ENCODE assay signal across 13 mouse cellular contexts in the genomic region with DNA sequence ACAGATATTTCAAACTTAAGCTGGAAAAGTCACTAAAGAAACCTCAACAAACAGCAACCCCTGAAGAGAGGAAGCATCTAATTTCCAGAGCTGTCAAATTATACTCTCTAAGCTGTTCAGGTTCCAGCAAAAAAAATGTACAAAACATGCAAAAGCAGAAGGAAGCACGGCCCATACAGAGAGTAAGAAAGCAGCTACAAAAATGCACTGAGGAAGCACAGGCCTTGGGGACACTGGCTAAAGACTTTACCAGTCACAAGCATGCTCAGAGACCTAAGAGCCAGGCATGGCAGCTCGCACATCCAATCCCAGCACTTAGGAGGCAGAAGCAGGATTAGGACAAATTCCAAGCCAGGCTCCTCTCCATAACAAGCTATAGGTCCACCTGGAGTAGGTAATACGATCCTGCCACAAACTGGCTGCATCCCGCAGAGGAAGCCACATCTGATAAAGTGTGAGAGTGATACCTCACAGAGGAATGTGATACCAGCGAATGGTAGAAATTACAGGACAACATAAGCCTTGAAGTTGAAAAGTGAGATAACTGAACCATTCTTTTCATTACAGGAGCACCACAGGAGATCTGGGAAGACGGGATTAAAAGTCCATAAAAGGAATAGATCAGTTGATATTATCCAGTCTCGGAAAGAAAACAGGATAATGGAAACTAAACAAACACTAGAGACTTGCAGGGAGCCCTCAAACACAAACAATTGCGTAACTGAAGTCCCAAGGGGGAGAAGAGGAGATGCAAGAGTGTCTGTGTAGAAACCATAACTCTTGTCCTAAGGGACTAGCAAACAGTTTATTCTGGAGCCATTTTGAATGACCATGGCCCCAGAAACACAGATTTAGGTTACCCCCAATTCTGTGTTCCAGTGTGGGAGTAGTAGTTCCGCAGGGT. TPM values are rescaled to one million over a fixed set of nuclear protein-coding genes. Genes with fewer than 3 reads are reported as not detected.
A peak's percentile ranks its signal among the peaks of the same experiment; 100 is the strongest.
DNase-seq lines count a peak whose midpoint lies in the region; ATAC-seq and TF ChIP-seq lines count a peak whose summit lies in the region.
"Had no signal": no experiment of that assay in that cellular context is flagged by ENCODE, and none has a peak within 500 bp of the region (broad histone marks: within the 10 kb centered on the region; RNA-seq: fewer than 3 reads in every experiment).

No protein-coding gene starts in this region.

- TF ChIP-seq CTCF in C2C12 (IDR thresholded peaks at IDR 0.05; ENCODE audit: control insufficient read depth, insufficient read depth, insufficient read length): no peak

- H3K27me3 ChIP-seq in heart, embryonic 12.5 days (replicated peaks): no peaks in the 10 kb centered on the region
- no peaks in the 10 kb centered on the region for H3K27me3 ChIP-seq in C2C12 (ENCODE audit: control insufficient read depth, insufficient read depth, insufficient read length)
- no peaks in the 10 kb centered on the region for H3K27me3 ChIP-seq in embryonic facial prominence, embryonic 11.5 days (ENCODE audit: control insufficient read depth, insufficient read depth, low read length)
- H3K27me3 ChIP-seq: midbrain, embryonic 15.5 days; neural tube, embryonic 15.5 days had no signal

- H3K9me3 ChIP-seq in heart, embryonic 12.5 days (replicated peaks): no peaks in the 10 kb centered on the region
- H3K9me3 ChIP-seq in embryonic facial prominence, embryonic 11.5 days (replicated peaks; ENCODE audit: control insufficient read depth, low read length): no peaks in the 10 kb centered on the region
- H3K9me3 ChIP-seq: midbrain, embryonic 15.5 days; neural tube, embryonic 15.5 days had no signal

- 42% methylated on average over 9 of the region's 9 CpGs for WGBS in heart, embryonic 12.5 days
- WGBS in embryonic facial prominence, embryonic 11.5 days: 50% methylated on average over 9 of the region's 9 CpGs

- H3K27ac ChIP-seq in heart, embryonic 12.5 days (ENCODE audit: poor library complexity, severe bottlenecking): peak overlapping the region; percentile 13; the same call in 1 of the 2 replicates
- H3K27ac ChIP-seq in embryonic facial prominence, embryonic 11.5 days (replicated peaks; ENCODE audit: low read depth, low read length): 0 out of 2 replicates have a peak overlapping the region, but pooled peaks have one; percentile 13
- H3K27ac ChIP-seq: liver, embryonic 14.5 days; midbrain, embryonic 15.5 days; neural tube, embryonic 15.5 days had no signal

- peaks cover 78% of the 10 kb centered on the region for H3K4me1 ChIP-seq in heart, embryonic 12.5 days (replicated peaks)
- H3K4me1 ChIP-seq in embryonic facial prominence, embryonic 11.5 days (ENCODE audit: control insufficient read depth, insufficient read depth, low read length): no peaks in the 10 kb centered on the region; the same call in none of the 2 replicates
- H3K4me1 ChIP-seq: midbrain, embryonic 15.5 days had no signal

- intact Hi-C loops in left cerebral cortex, postnatal 14 days (cut with DNase I): no loop called here

- no peak overlapping the region for H3K4me2 ChIP-seq in heart, embryonic 12.5 days
- no peak overlapping the region for H3K4me2 ChIP-seq in embryonic facial prominence, embryonic 11.5 days (ENCODE audit: low read depth, low read length)
- H3K4me2 ChIP-seq: midbrain, embryonic 15.5 days; neural tube, embryonic 15.5 days had no signal

- no peak overlapping the region for H3ac ChIP-seq in C2C12 (ENCODE audit: control insufficient read depth, insufficient read length, low read depth)

- no peak for DNase-seq in heart, adult 8-10 months (ENCODE audit: low spot score)
- DNase-seq in embryonic facial prominence, embryonic 11.5 days (ENCODE audit: low spot score): no peak
- peak; percentile 65 for DNase-seq in lung, postnatal 10 days
- DNase-seq in cerebellum, adult 11-12 months: no peak
- DNase-seq in left cerebral cortex, postnatal 14 days (ENCODE audit: low spot score in 2 of 2): no peak
- DNase-seq: cerebellum, adult 8-10 months; right cerebral cortex, postnatal 14 days had no signal

- ATAC-seq in heart, embryonic 12.5 days (ENCODE audit: insufficient number of reproducible peaks, low FRiP score): no peak
- no peak for ATAC-seq in embryonic facial prominence, embryonic 11.5 days (replicated peaks; ENCODE audit: insufficient number of reproducible peaks, low FRiP score, low TSS enrichment, low read depth)
- ATAC-seq: midbrain, embryonic 15.5 days had no signal

- H3K9ac ChIP-seq in heart, embryonic 12.5 days: no peak overlapping the region
- no peak overlapping the region for H3K9ac ChIP-seq in embryonic facial prominence, embryonic 11.5 days (replicated peaks; ENCODE audit: low read length)
- H3K9ac ChIP-seq: liver, embryonic 14.5 days; midbrain, embryonic 15.5 days; neural tube, embryonic 15.5 days had no signal

- H3K36me3 ChIP-seq in heart, embryonic 12.5 days: no peaks in the 10 kb centered on the region
- no peaks in the 10 kb centered on the region for H3K36me3 ChIP-seq in C2C12 (ENCODE audit: control insufficient read depth, insufficient read depth)
- H3K36me3 ChIP-seq in embryonic facial prominence, embryonic 11.5 days (replicated peaks; ENCODE audit: control insufficient read depth, insufficient read depth, low read depth, low read length): no peaks in the 10 kb centered on the region
- H3K36me3 ChIP-seq: midbrain, embryonic 15.5 days; neural tube, embryonic 15.5 days had no signal

- H3K79me3 ChIP-seq in C2C12 (ENCODE audit: low read depth): no peaks in the 10 kb centered on the region

- H3K79me2 ChIP-seq in C2C12 (ENCODE audit: control insufficient read depth, insufficient read depth): no peaks in the 10 kb centered on the region

- H3K4me3 ChIP-seq in heart, embryonic 12.5 days: no peak overlapping the region
- H3K4me3 ChIP-seq in C2C12 (ENCODE audit: insufficient read depth, poor library complexity, severe bottlenecking): no peak overlapping the region
- H3K4me3 ChIP-seq in embryonic facial prominence, embryonic 11.5 days (ENCODE audit: low read depth, low read length): no peak overlapping the region
- H3K4me3 ChIP-seq: midbrain, embryonic 15.5 days; neural tube, embryonic 15.5 days had no signal

TF ChIP-seq in C2C12, 6 proteins besides CTCF, POLR2A, EP300 and RAD21:
- peak; percentile 68 for TF ChIP-seq CEBPB (IDR thresholded peaks at IDR 0.05; ENCODE audit: low read depth)
- TF ChIP-seq MYOD1 (IDR thresholded peaks at IDR 0.05; ENCODE audit: control insufficient read depth, insufficient read length, low read depth): no peak
- TF ChIP-seq MAX (IDR thresholded peaks at IDR 0.05): no peak

RNA-seq across cellular contexts. Expression of gene Spon2, which starts 4.8 kb away (rescaled TPM):
- 75.6 and 76.5 TPM in 2 replicates for polyA plus RNA-seq in heart, embryonic 12.5 days (2016; fragmentation: Nextera tagmentation; extraction: Ambion mirVana)
- total RNA-seq in heart, adult 8-10 months (2022): 1 to 10 TPM; 1.0 to 3.4 (median 1.4) TPM
- 1.4 TPM for polyA plus RNA-seq in C2C12 (2012; fragmentation: generic; extraction: Trizol)
- 4.2 and 5.3 TPM in 2 replicates for polyA plus RNA-seq in embryonic facial prominence, embryonic 11.5 days (2014; fragmentation: Nextera tagmentation; extraction: Ambion mirVana)
- total RNA-seq in left cerebral cortex, postnatal 14 days (2021): 1 to 10 TPM in 1 of 2 experiments, under 1 TPM in 1; 0.55 to 1.1 TPM
- total RNA-seq: CH12.LX had no signal

RNA-seq across cellular contexts. Expression of gene Ctbp1, which starts 51.7 kb away (rescaled TPM):
- polyA plus RNA-seq in heart, embryonic 12.5 days (2016; fragmentation: Nextera tagmentation; extraction: Ambion mirVana): 250 and 251 TPM in 2 replicates
- total RNA-seq in heart, adult 8-10 months (2022): 100 to 1,000 TPM; 213 to 238 (median 226) TPM
- 242 TPM for polyA plus RNA-seq in C2C12 (2012; fragmentation: generic; extraction: Trizol)
- polyA plus RNA-seq in embryonic facial prominence, embryonic 11.5 days (2014; fragmentation: Nextera tagmentation; extraction: Ambion mirVana): 396 and 435 TPM in 2 replicates
- 100 to 1,000 TPM; 282 to 291 TPM for total RNA-seq in left cerebral cortex, postnatal 14 days (2021)

Comparison
In these comparisons a context has a peak if more than half of its experiments do, and no peak if none do; other contexts are left out.
1. RNA of gene Spon2, which starts 4.8 kb away (polyA plus RNA-seq): 75.6 to 76.5 TPM in heart, embryonic 12.5 days; 4.2 to 5.3 TPM in embryonic facial prominence, embryonic 11.5 days and 1.4 TPM in C2C12 (single experiment); every median in the first group is over 10 times any median in the second.